Mouse (Mus musculus) brain, embryonic 14.5 days (tissue): ENCODE data around the gene Kif24.

ENCODE experiments used
- CTCF ChIP-seq: fragments of 200-500 bp; IDR thresholded peaks from 2 replicates; pipeline ENCODE4 v1.5.1; 2012; ENCODE audit warnings: inconsistent platforms, mild to moderate bottlenecking, moderate library complexity, borderline replicate concordance; ENCODE audit not compliant: insufficient read depth, insufficient read length; ENCODE audit errors: extremely low read depth
- POLR2A ChIP-seq: fragments of 200-500 bp; IDR thresholded peaks from 2 replicates; pipeline ENCODE4 v1.6.1; 2012; ENCODE audit warnings: mild to moderate bottlenecking, inconsistent platforms, borderline replicate concordance; ENCODE audit not compliant: poor library complexity, insufficient read depth, insufficient read length, severe bottlenecking; ENCODE audit errors: extremely low read depth

GRCm38 (mm10) chr4:41470051-41470683, 5.5 kb upstream of the Kif24 start:
- TF ChIP-seq CTCF (no peak), POLR2A (no peak)
